Mouse (Mus musculus): ENCODE data around the gene St7l. TPM values are rescaled to one million over a fixed set of nuclear protein-coding genes. Genes with fewer than 3 reads are reported as not detected.

Gene St7l
- polyA plus RNA-seq, 1 experiment from 2014 or later: 42.6 TPM

DNA sequence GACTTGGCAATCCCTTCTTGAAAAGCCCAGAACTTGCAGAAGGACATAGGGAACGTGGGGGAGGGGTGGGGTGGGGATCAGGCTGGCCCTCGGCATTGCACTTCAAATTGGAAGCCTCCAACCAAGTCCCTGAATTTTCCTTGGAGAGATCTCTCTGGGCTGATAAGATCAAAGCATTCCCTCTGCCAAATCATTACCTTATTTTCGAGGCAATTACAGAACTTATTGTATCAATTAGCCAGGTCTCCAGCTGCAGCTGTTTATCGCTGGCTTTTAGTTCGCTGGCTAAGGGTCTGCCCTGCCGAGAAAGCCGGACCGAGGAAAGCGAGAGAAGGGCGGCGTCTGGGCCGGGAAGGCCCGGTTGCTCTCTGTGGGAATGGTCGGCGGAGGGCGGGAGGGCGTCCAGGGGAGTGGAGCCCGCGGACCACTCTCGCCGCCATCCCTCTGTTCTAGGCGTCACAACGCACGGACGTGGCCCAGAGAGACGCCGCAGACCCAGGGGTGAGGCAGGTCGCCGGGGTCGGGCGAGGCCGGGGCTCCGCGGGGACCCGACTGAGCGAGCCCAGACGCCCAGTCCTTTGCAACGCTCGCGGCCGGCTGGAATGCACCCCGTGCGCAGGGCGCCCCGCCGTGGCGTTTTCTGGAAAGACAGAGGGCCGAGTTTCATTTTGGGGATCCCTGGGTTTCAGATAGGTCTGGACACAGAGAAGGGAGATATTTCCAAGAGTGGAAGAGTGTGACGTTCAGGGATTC is 103.9 kb downstream of the St7l start:
- peak; percentile 61 for DNase-seq (ENCODE audit: low read depth, low spot score)
- ChIA-PET CTCF (interaction anchor here (0.8 to 3.5 kb wide), 15 partner anchors 9 to 180 kb away, joined by 3 to 17 read pairs (median 3); partner anchors contain the start of gene Rhoc), POLR2A (interaction anchor here (0.6 to 1.1 kb wide), 5 partner anchors 12 to 103 kb away, joined by 3 to 6 read pairs (median 4); partner anchors contain the start of gene Capza1)
- in situ Hi-C loops (cut with MboI; ENCODE audit: low pct_unique_long_range_greater_than_20kb): loop anchor here (5.0 to 10.0 kb wide), 2 partner anchors 95 to 253 kb away; no protein-coding TSS in a partner anchor
- no peak for TF ChIP-seq CTCF (IDR thresholded peaks at IDR 0.05)
- ATAC-seq: peak; percentile 89
- H3K27me3 ChIP-seq: peaks cover 3% of the 10 kb centered on the region

Other genes with a start within 250 kb of the St7l start
- gene Slc16a1, start 225.3 kb upstream of the St7l start, polyA plus RNA-seq (2021): 48.1 TPM
- gene Ppm1j, start 82.9 kb upstream of the St7l start, polyA plus RNA-seq (2021): 23.8 TPM
- 0.32 TPM for gene Fam19a3, start 82.2 kb upstream of the St7l start, polyA plus RNA-seq (2021)
- gene Rhoc, start 75.6 kb upstream of the St7l start, polyA plus RNA-seq (2021): 470 TPM
- 43.9 TPM for gene Mov10, start 45.4 kb upstream of the St7l start, polyA plus RNA-seq (2021)
- 82.7 TPM for gene Capza1, start 500 bp downstream of the St7l start, polyA plus RNA-seq (2021)
- gene Wnt2b, start 97.9 kb downstream of the St7l start, polyA plus RNA-seq (2021): 1.7 TPM
- 46.4 TPM for gene Cttnbp2nl, start 189.1 kb downstream of the St7l start, polyA plus RNA-seq (2021)
- gene 4930564D02Rik, start 202.8 kb downstream of the St7l start, polyA plus RNA-seq (2021): not detected

All from Patski (cell line).